In genomic region chr6:83437802-83438201, GRCm38 (mm10) we compare ENCODE assay signal across 14 mouse cellular contexts. TPM values are rescaled to one million over a fixed set of nuclear protein-coding genes. Genes with fewer than 3 reads are reported as not detected.
DNase-seq lines count a peak whose midpoint lies in the region; ATAC-seq and TF ChIP-seq lines count a peak whose summit lies in the region.
"Had no signal": no experiment of that assay in that cellular context is flagged by ENCODE, and none has a peak within 500 bp of the region (broad histone marks: within the 10 kb centered on the region; RNA-seq: fewer than 3 reads in every experiment).

No protein-coding gene starts in this region.

- H3K27ac ChIP-seq in forebrain, postnatal 0 days (ENCODE audit: low read depth, low read length), result no peak overlapping the region
- H3K27ac ChIP-seq in midbrain, embryonic 14.5 days (replicated peaks; ENCODE audit: low read depth, low read length), result no peak overlapping the region
- H3K27ac ChIP-seq: limb, embryonic 12.5 days had no signal

- TF ChIP-seq POLR2A in brain, embryonic 14.5 days (IDR thresholded peaks at IDR 0.05; ENCODE audit: borderline replicate concordance, extremely low read depth, insufficient read depth, insufficient read length, poor library complexity, severe bottlenecking), result no peak

- H3K27me3 ChIP-seq in forebrain, postnatal 0 days (ENCODE audit: insufficient read depth, low read length), result no peaks in the 10 kb centered on the region
- H3K27me3 ChIP-seq in midbrain, embryonic 14.5 days (ENCODE audit: control insufficient read depth, insufficient read depth, low read length), result no peaks in the 10 kb centered on the region
- H3K27me3 ChIP-seq: limb, embryonic 12.5 days had no signal

- ATAC-seq in forebrain, postnatal 0 days, result no peak
- no peak for ATAC-seq in midbrain, embryonic 14.5 days (ENCODE audit: low FRiP score, low TSS enrichment)

- peaks cover 42% of the 10 kb centered on the region for H3K4me1 ChIP-seq in forebrain, postnatal 0 days (ENCODE audit: insufficient read depth)
- H3K4me1 ChIP-seq in midbrain, embryonic 14.5 days (ENCODE audit: control insufficient read depth, insufficient read depth, low read length), result peaks cover 71% of the 10 kb centered on the region

- WGBS in forebrain, postnatal 0 days, result 18% methylated on average over 3 of the region's 3 CpGs
- WGBS in midbrain, embryonic 14.5 days, result 17% methylated on average over 3 of the region's 3 CpGs

- peaks cover 22% of the 10 kb centered on the region; the same call in 1 of the 2 replicates for H3K36me3 ChIP-seq in forebrain, postnatal 0 days (ENCODE audit: insufficient read depth)
- H3K36me3 ChIP-seq in midbrain, embryonic 14.5 days (ENCODE audit: control insufficient read depth, insufficient read depth, low read length), result peaks cover 8% of the 10 kb centered on the region; the same call in 1 of the 2 replicates

- TF ChIP-seq CTCF in brain, embryonic 14.5 days (IDR thresholded peaks at IDR 0.05; ENCODE audit: borderline replicate concordance, extremely low read depth, insufficient read depth, insufficient read length), result no peak
- no peak for TF ChIP-seq CTCF in forebrain, postnatal 0 days (IDR thresholded peaks at IDR 0.05; ENCODE audit: low read depth)

- H3K9me3 ChIP-seq in forebrain, postnatal 0 days (ENCODE audit: low read length), result no peaks in the 10 kb centered on the region
- no peaks in the 10 kb centered on the region for H3K9me3 ChIP-seq in midbrain, embryonic 14.5 days (ENCODE audit: control insufficient read depth, low read length)
- H3K9me3 ChIP-seq: limb, embryonic 12.5 days had no signal

- H3K4me3 ChIP-seq in forebrain, postnatal 0 days (ENCODE audit: low read depth, low read length), result no peak overlapping the region
- H3K4me3 ChIP-seq in midbrain, embryonic 14.5 days (replicated peaks; ENCODE audit: low read depth, low read length), result 0 out of 2 replicates have a peak overlapping the region, but pooled peaks have one; percentile 12
- H3K4me3 ChIP-seq: limb, embryonic 12.5 days had no signal

- H3K9ac ChIP-seq in forebrain, postnatal 0 days, result no peak overlapping the region
- H3K9ac ChIP-seq in midbrain, embryonic 14.5 days (replicated peaks; ENCODE audit: low read length), result 0 out of 2 replicates have a peak overlapping the region, but pooled peaks have one; percentile 29
- H3K9ac ChIP-seq: limb, embryonic 12.5 days had no signal

- peak overlapping the region; percentile 65 for H3K4me2 ChIP-seq in forebrain, postnatal 0 days (ENCODE audit: low read depth)
- H3K4me2 ChIP-seq in midbrain, embryonic 14.5 days (ENCODE audit: low read length), result peak overlapping the region; percentile 85
- H3K4me2 ChIP-seq: heart, embryonic 11.5 days; limb, embryonic 12.5 days had no signal

- DNase-seq in cerebellum, postnatal 10 days, result peak; percentile 20
- DNase-seq in cerebellum, adult 9-10 months, result no peak
- peak; percentile 54 for DNase-seq in brain, embryonic 14.5 days (ENCODE audit: low read depth)
- DNase-seq in forebrain, postnatal 0 days, result no peak
- no peak for DNase-seq in midbrain, embryonic 14.5 days
- DNase-seq in gastrocnemius, adult 8-10 months (ENCODE audit: low spot score in 2 of 2), result no peak
- no peak for DNase-seq in adipocyte (ENCODE audit: low spot score)
- no peak for DNase-seq in lung, adult 18-20 months
- DNase-seq: cerebellum, postnatal 14 days; lung, adult 2 months; right cerebral cortex, postnatal 14 days; thymus, postnatal 14 days had no signal

RNA-seq across cellular contexts. Expression of gene Tet3, which starts 21.1 kb away (rescaled TPM):
- polyA plus RNA-seq in brain, embryonic 14.5 days (2012; rRNA removed), result 21.3 and 36.2 TPM in 2 replicates
- total RNA-seq in forebrain, postnatal 0 days (2014; rRNA removed), result 23.2 and 27.7 TPM in 2 replicates
- polyA plus RNA-seq in forebrain, postnatal 0 days (2015; fragmentation: Nextera tagmentation; extraction: Ambion mirVana), result 38.0 and 49.4 TPM in 2 replicates
- polyA plus RNA-seq in midbrain, embryonic 14.5 days (2014; fragmentation: Nextera tagmentation; extraction: Ambion mirVana), result 50.0 and 56.0 TPM in 2 replicates
- total RNA-seq in gastrocnemius, adult 8-10 months (2022), result 10 to 100 TPM in 3 of 4 experiments, 1 to 10 TPM in 1; 9.8 to 20.1 (median 14.8) TPM

Comparison
In these comparisons a context has a peak if more than half of its experiments do, and no peak if none do; other contexts are left out.
1. DNase-seq: peak in cerebellum, postnatal 10 days (2 of 2) and brain, embryonic 14.5 days (single experiment); none in cerebellum, adult 9-10 months (single experiment), forebrain, postnatal 0 days (single experiment), midbrain, embryonic 14.5 days (single experiment), gastrocnemius, adult 8-10 months (0 of 2), adipocyte (single experiment) and lung, adult 18-20 months (0 of 2).